Mouse (Mus musculus): ENCODE measurements around the gene Grm4.

DNA sequence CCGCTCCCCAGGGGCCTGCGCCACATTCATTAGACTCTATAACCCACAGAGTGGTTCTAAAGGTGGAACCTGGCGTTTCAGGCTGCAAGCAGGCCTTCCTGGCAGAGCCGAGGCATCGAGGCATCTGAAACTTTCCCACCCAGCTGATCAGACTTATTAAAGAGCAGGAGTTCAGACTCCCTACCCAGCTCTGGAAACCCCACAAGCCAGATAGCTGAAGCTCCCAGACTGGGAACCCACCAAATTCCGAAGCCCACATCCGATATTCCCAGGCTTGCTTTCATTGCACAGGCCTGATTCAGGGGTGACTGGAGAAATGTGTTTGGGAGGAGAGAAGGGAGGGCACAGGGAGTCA lies 13.6 kb downstream of the Grm4 start:
- TF ChIP-seq USF1 (IDR thresholded peaks at IDR 0.05; ENCODE audit: low read depth) (no peak), E2F4 (IDR thresholded peaks at IDR 0.05; ENCODE audit: insufficient read depth) (no peak)

Measured in myocyte (in vitro differentiated cells).